Mouse (Mus musculus) ES-CJ7 (cell line): ENCODE data around the gene Snrpa.
A peak's percentile ranks its signal among the peaks of the same experiment; 100 is the strongest.

Experiments
- DNase-seq: peaks from one replicate; pipeline ENCODE4 v3.0.0; 2011; ENCODE audit warnings: low read depth, low spot score

The Snrpa gene

GRCm38 (mm10) chr7:27198779-27199178 lies 2.7 kb upstream of the Snrpa start:
- DNase-seq, result peak; percentile 39

- DNase-seq, result no peak
These were observed 2.3 kb upstream of the Snrpa start for GRCm38 (mm10) chr7:27198355-27198754.

GRCm38 (mm10) chr7:27197634-27198033 lies 1.6 kb upstream of the Snrpa start:
- DNase-seq, result no peak

- DNase-seq, result no peak
These were observed 1.1 kb upstream of the Snrpa start for GRCm38 (mm10) chr7:27197136-27197535.

- no peak for DNase-seq
These were observed 2.3 kb downstream of the Snrpa start for GRCm38 (mm10) chr7:27193731-27194130.

GRCm38 (mm10) chr7:27192434-27192833 lies 3.6 kb downstream of the Snrpa start:
- no peak for DNase-seq

- DNase-seq, result peak; percentile 79
These were observed 6.7 kb downstream of the Snrpa start for GRCm38 (mm10) chr7:27189271-27189931.

GRCm38 (mm10) chr7:27185986-27186385 lies 10.1 kb downstream of the Snrpa start:
- no peak for DNase-seq

- peak; percentile 90 for DNase-seq
These were observed 11.1 kb downstream of the Snrpa start for GRCm38 (mm10) chr7:27184964-27185363.

- DNase-seq, result no peak
These were observed 13.6 kb downstream of the Snrpa start for GRCm38 (mm10) chr7:27182498-27182897.

GRCm38 (mm10) chr7:27180837-27181695 lies 15.0 kb downstream of the Snrpa start, which contains the start of the genes Gm21983 and Mia:
Gene Gm21983, minus strand, starts transcription at chr7:27181086.
Gene Mia, minus strand, starts transcription at chr7:27181157.
- peak; percentile 59 for DNase-seq

GRCm38 (mm10) chr7:27180036-27180435 lies 16.0 kb downstream of the Snrpa start:
- DNase-seq, result no peak

GRCm38 (mm10) chr7:27179217-27179918 lies 16.7 kb downstream of the Snrpa start:
- no peak for DNase-seq

GRCm38 (mm10) chr7:27178324-27179216 lies 17.5 kb downstream of the Snrpa start, which contains the start of gene Rab4b:
Gene Rab4b, minus strand, starts transcription at chr7:27178896.
- peak; percentile 100 for DNase-seq

GRCm38 (mm10) chr7:27177942-27178323 lies 18.1 kb downstream of the Snrpa start:
- no peak for DNase-seq

- no peak for DNase-seq
These were observed 21.2 kb downstream of the Snrpa start for GRCm38 (mm10) chr7:27174896-27175295.

GRCm38 (mm10) chr7:27174496-27174895 lies 21.6 kb downstream of the Snrpa start:
- DNase-seq, result no peak

- DNase-seq, result no peak
These were observed 25.1 kb downstream of the Snrpa start for GRCm38 (mm10) chr7:27170981-27171380.

GRCm38 (mm10) chr7:27168371-27168770 lies 27.7 kb downstream of the Snrpa start:
- no peak for DNase-seq

- no peak for DNase-seq
These were observed 28.5 kb downstream of the Snrpa start for GRCm38 (mm10) chr7:27167475-27168094.
